In genomic region chr1:152817027-152817769, GRCm38 (mm10) we compare ENCODE assay signal across 8 mouse cellular contexts. TPM values are rescaled to one million over a fixed set of nuclear protein-coding genes. Genes with fewer than 3 reads are reported as not detected.
DNase-seq lines count a peak whose midpoint lies in the region; ATAC-seq and TF ChIP-seq lines count a peak whose summit lies in the region.
"Had no signal": no experiment of that assay in that cellular context is flagged by ENCODE, and none has a peak within 500 bp of the region (broad histone marks: within the 10 kb centered on the region; RNA-seq: fewer than 3 reads in every experiment).

No protein-coding gene starts in this region.

- TF ChIP-seq CTCF in liver, postnatal 0 days (IDR thresholded peaks at IDR 0.05; ENCODE audit: low read depth) = no peak

- H3K36me3 ChIP-seq in liver, postnatal 0 days (replicated peaks; ENCODE audit: insufficient read depth, low read length) = peaks cover 2% of the 10 kb centered on the region; the same call in 1 of the 2 replicates
- no peaks in the 10 kb centered on the region; the same call in 1 of the 2 replicates for H3K36me3 ChIP-seq in liver, embryonic 12.5 days
- no peaks in the 10 kb centered on the region for H3K36me3 ChIP-seq in embryonic facial prominence, embryonic 11.5 days (replicated peaks; ENCODE audit: control insufficient read depth, insufficient read depth, low read depth, low read length)
- H3K36me3 ChIP-seq in splenic B cell, adult 2 months (ENCODE audit: control insufficient read depth, insufficient read depth, low read length, poor library complexity, severe bottlenecking) = peaks cover 12% of the 10 kb centered on the region; the same call in 1 of the 2 replicates
- H3K36me3 ChIP-seq: liver, embryonic 15.5 days had no signal

- WGBS in liver, postnatal 0 days (ENCODE audit: insufficient replicate concordance) = 58% methylated on average over 12 of the region's 12 CpGs
- WGBS in liver, embryonic 12.5 days (ENCODE audit: insufficient replicate concordance) = 72% methylated on average over 12 of the region's 12 CpGs
- 24% methylated on average over 12 of the region's 12 CpGs for WGBS in embryonic facial prominence, embryonic 11.5 days

- H3K4me2 ChIP-seq in liver, postnatal 0 days (ENCODE audit: low read depth, low read length) = 0 out of 2 replicates have a peak overlapping the region, but pooled peaks have one; percentile 1
- no peak overlapping the region for H3K4me2 ChIP-seq in liver, embryonic 12.5 days
- no peak overlapping the region for H3K4me2 ChIP-seq in embryonic facial prominence, embryonic 11.5 days (ENCODE audit: low read depth, low read length)
- H3K4me2 ChIP-seq: liver, embryonic 15.5 days had no signal

- no peak overlapping the region; the same call in none of the 2 replicates for H3K27ac ChIP-seq in liver, postnatal 0 days (ENCODE audit: low read depth)
- no peak overlapping the region for H3K27ac ChIP-seq in liver, embryonic 12.5 days
- no peak overlapping the region for H3K27ac ChIP-seq in embryonic facial prominence, embryonic 11.5 days (replicated peaks; ENCODE audit: low read depth, low read length)
- H3K27ac ChIP-seq: liver, embryonic 15.5 days had no signal

- no peaks in the 10 kb centered on the region for H3K27me3 ChIP-seq in liver, postnatal 0 days (ENCODE audit: insufficient read depth, low read length)
- H3K27me3 ChIP-seq in liver, embryonic 12.5 days (replicated peaks) = no peaks in the 10 kb centered on the region
- H3K27me3 ChIP-seq in embryonic facial prominence, embryonic 11.5 days (ENCODE audit: control insufficient read depth, insufficient read depth, low read length) = no peaks in the 10 kb centered on the region
- H3K27me3 ChIP-seq in splenic B cell, adult 2 months (ENCODE audit: control insufficient read depth, insufficient read depth, low read length, poor library complexity, severe bottlenecking) = no peaks in the 10 kb centered on the region
- H3K27me3 ChIP-seq: liver, embryonic 15.5 days had no signal

- H3K4me1 ChIP-seq in liver, postnatal 0 days (ENCODE audit: insufficient read depth) = peaks cover 4% of the 10 kb centered on the region
- peaks cover 15% of the 10 kb centered on the region; the same call in 1 of the 2 replicates for H3K4me1 ChIP-seq in liver, embryonic 12.5 days
- no peaks in the 10 kb centered on the region; the same call in 1 of the 2 replicates for H3K4me1 ChIP-seq in embryonic facial prominence, embryonic 11.5 days (ENCODE audit: control insufficient read depth, insufficient read depth, low read length)

- H3K9ac ChIP-seq in liver, postnatal 0 days (replicated peaks) = no peak overlapping the region
- H3K9ac ChIP-seq in liver, embryonic 12.5 days = no peak overlapping the region
- no peak overlapping the region for H3K9ac ChIP-seq in embryonic facial prominence, embryonic 11.5 days (replicated peaks; ENCODE audit: low read length)
- H3K9ac ChIP-seq: liver, embryonic 15.5 days had no signal

- H3K9me3 ChIP-seq in liver, postnatal 0 days (ENCODE audit: low read length) = no peaks in the 10 kb centered on the region
- H3K9me3 ChIP-seq in liver, embryonic 12.5 days (replicated peaks) = no peaks in the 10 kb centered on the region
- no peaks in the 10 kb centered on the region for H3K9me3 ChIP-seq in embryonic facial prominence, embryonic 11.5 days (replicated peaks; ENCODE audit: control insufficient read depth, low read length)
- H3K9me3 ChIP-seq: liver, embryonic 15.5 days had no signal

- ATAC-seq in liver, postnatal 0 days = peak; percentile 45; the same call in 1 of the 2 replicates
- ATAC-seq in liver, embryonic 12.5 days = no peak
- ATAC-seq in embryonic facial prominence, embryonic 11.5 days (replicated peaks; ENCODE audit: insufficient number of reproducible peaks, low FRiP score, low TSS enrichment, low read depth) = 0 out of 2 replicates have a peak, but pooled peaks have one; percentile 29

- peak; percentile 52 for DNase-seq in liver, postnatal 0 days
- peak; percentile 45 for DNase-seq in embryonic facial prominence, embryonic 11.5 days (ENCODE audit: low spot score)
- peak; percentile 44 for DNase-seq in mesoderm, embryonic 11.5 days (ENCODE audit: low read depth, low spot score)
- DNase-seq in splenic B cell, adult 2 months (ENCODE audit: low read depth, low spot score) = peak; percentile 93
- DNase-seq in lung, postnatal 36 days = no peak
- no peak for DNase-seq in left cerebral cortex, adult 8-10 months (ENCODE audit: low spot score in 2 of 2)

- no peak overlapping the region for H3K4me3 ChIP-seq in liver, postnatal 0 days (ENCODE audit: low read depth, low read length)
- no peak overlapping the region for H3K4me3 ChIP-seq in liver, embryonic 12.5 days
- no peak overlapping the region for H3K4me3 ChIP-seq in embryonic facial prominence, embryonic 11.5 days (ENCODE audit: low read depth, low read length)
- H3K4me3 ChIP-seq: liver, embryonic 15.5 days had no signal

- no peak for TF ChIP-seq EP300 in liver, postnatal 0 days (IDR thresholded peaks at IDR 0.05; ENCODE audit: low read depth)

RNA-seq across cellular contexts. Expression of gene Ncf2, which starts 17.2 kb away (rescaled TPM):
- 12.5 and 13.8 TPM in 2 replicates for polyA plus RNA-seq in liver, postnatal 0 days (2015; fragmentation: Nextera tagmentation; extraction: Ambion mirVana)
- 9.5 and 11.1 TPM in 2 replicates for polyA plus RNA-seq in liver, embryonic 12.5 days (2016; fragmentation: Nextera tagmentation; extraction: Ambion mirVana)
- polyA plus RNA-seq in embryonic facial prominence, embryonic 11.5 days (2014; fragmentation: Nextera tagmentation; extraction: Ambion mirVana) = 2.5 and 2.6 TPM in 2 replicates
- total RNA-seq in left cerebral cortex, adult 8-10 months (2022) = 10 to 100 TPM in 1 of 4 experiments, 1 to 10 TPM in 3; 3.7 to 10.2 (median 6.4) TPM

RNA-seq across cellular contexts. Expression of gene Arpc5, which starts 50.9 kb away (rescaled TPM):
- polyA plus RNA-seq in liver, postnatal 0 days (2015; fragmentation: Nextera tagmentation; extraction: Ambion mirVana) = 157 and 162 TPM in 2 replicates
- polyA plus RNA-seq in liver, embryonic 12.5 days (2016; fragmentation: Nextera tagmentation; extraction: Ambion mirVana) = 188 and 197 TPM in 2 replicates
- 255 and 257 TPM in 2 replicates for polyA plus RNA-seq in embryonic facial prominence, embryonic 11.5 days (2014; fragmentation: Nextera tagmentation; extraction: Ambion mirVana)
- 10 to 100 TPM; 70.5 to 87.7 (median 83.5) TPM for total RNA-seq in left cerebral cortex, adult 8-10 months (2022)

RNA-seq across cellular contexts. Expression of gene Rgl1, which starts 51.0 kb away (rescaled TPM):
- polyA plus RNA-seq in liver, postnatal 0 days (2015; fragmentation: Nextera tagmentation; extraction: Ambion mirVana) = 11.7 and 16.2 TPM in 2 replicates
- 12.5 and 15.6 TPM in 2 replicates for polyA plus RNA-seq in liver, embryonic 12.5 days (2016; fragmentation: Nextera tagmentation; extraction: Ambion mirVana)
- polyA plus RNA-seq in embryonic facial prominence, embryonic 11.5 days (2014; fragmentation: Nextera tagmentation; extraction: Ambion mirVana) = 26.0 and 28.0 TPM in 2 replicates
- 100 to 1,000 TPM; 100 to 110 (median 103) TPM for total RNA-seq in left cerebral cortex, adult 8-10 months (2022)

Comparison
In these comparisons a context has a peak if more than half of its experiments do, and no peak if none do; other contexts are left out.
1. DNase-seq: peak in liver, postnatal 0 days (single experiment), embryonic facial prominence, embryonic 11.5 days (single experiment), mesoderm, embryonic 11.5 days (single experiment) and splenic B cell, adult 2 months (single experiment); none in lung, postnatal 36 days (single experiment) and left cerebral cortex, adult 8-10 months (0 of 2).